In genomic region chr5:64136325-64136724, GRCm38 (mm10) we compare ENCODE assay signal across 11 mouse cellular contexts. TPM values are rescaled to one million over a fixed set of nuclear protein-coding genes. Genes with fewer than 3 reads are reported as not detected.
DNase-seq lines count a peak whose midpoint lies in the region; ATAC-seq and TF ChIP-seq lines count a peak whose summit lies in the region.
"Had no signal": no experiment of that assay in that cellular context is flagged by ENCODE, and none has a peak within 500 bp of the region (broad histone marks: within the 10 kb centered on the region; RNA-seq: fewer than 3 reads in every experiment).

No protein-coding gene starts in this region.

- no peak overlapping the region for H3K9ac ChIP-seq in kidney, postnatal 0 days (ENCODE audit: low read depth, low read length)
- no peak overlapping the region for H3K9ac ChIP-seq in midbrain, embryonic 11.5 days (ENCODE audit: low read length)
- H3K9ac ChIP-seq: embryonic facial prominence, embryonic 13.5 days; heart, embryonic 13.5 days had no signal

- H3K4me3 ChIP-seq in thymus, adult 2 months (ENCODE audit: control insufficient read depth, insufficient read depth, low read length): no peak overlapping the region
- H3K4me3 ChIP-seq in kidney, postnatal 0 days (replicated peaks; ENCODE audit: low read depth, low read length): no peak overlapping the region
- no peak overlapping the region for H3K4me3 ChIP-seq in midbrain, embryonic 11.5 days (ENCODE audit: low read depth, low read length)
- H3K4me3 ChIP-seq: embryonic facial prominence, embryonic 13.5 days; heart, embryonic 13.5 days; myocyte had no signal

- intact Hi-C loops in gastrocnemius, postnatal 14 days (cut with DNase I; ENCODE audit: low total_unique reads): loop anchor here (10.0 kb wide), 1 partner anchor 138 kb away; no protein-coding TSS in a partner anchor

- peak; percentile 17 for DNase-seq in gastrocnemius, adult 18-20 months (ENCODE audit: low spot score)
- DNase-seq in gastrocnemius, postnatal 14 days: no peak
- peak; percentile 21 for DNase-seq in thymus, adult 2 months
- DNase-seq in thymus, postnatal 36 days: no peak
- peak; percentile 46 for DNase-seq in kidney, postnatal 0 days (ENCODE audit: low spot score)
- peak; percentile 33 for DNase-seq in thymus, postnatal 25 days
- no peak for DNase-seq in midbrain, embryonic 11.5 days (ENCODE audit: low spot score, missing footprints)
- no peak for DNase-seq in c-Kit-positive CD71-positive TER-119-positive erythroid progenitor cells, embryonic 14.5 days (ENCODE audit: low spot score)

- H3K9me3 ChIP-seq in kidney, postnatal 0 days (replicated peaks; ENCODE audit: low read length): no peaks in the 10 kb centered on the region
- H3K9me3 ChIP-seq in midbrain, embryonic 11.5 days (ENCODE audit: control insufficient read depth, low read length): no peaks in the 10 kb centered on the region
- H3K9me3 ChIP-seq: embryonic facial prominence, embryonic 13.5 days; heart, embryonic 13.5 days had no signal

- no peak for ATAC-seq in kidney, postnatal 0 days (replicated peaks; ENCODE audit: low FRiP score, low read depth)
- ATAC-seq in midbrain, embryonic 11.5 days (ENCODE audit: low FRiP score): no peak

- H3K27me3 ChIP-seq in thymus, adult 2 months (ENCODE audit: control insufficient read depth, insufficient read depth, low read length): no peaks in the 10 kb centered on the region
- no peaks in the 10 kb centered on the region for H3K27me3 ChIP-seq in kidney, postnatal 0 days (ENCODE audit: insufficient read depth, low read length)
- no peaks in the 10 kb centered on the region for H3K27me3 ChIP-seq in midbrain, embryonic 11.5 days (ENCODE audit: control insufficient read depth, insufficient read depth, low read length)
- H3K27me3 ChIP-seq: embryonic facial prominence, embryonic 13.5 days; heart, embryonic 13.5 days had no signal

- H3K27ac ChIP-seq in thymus, adult 2 months (ENCODE audit: control insufficient read depth, insufficient read depth, low read length): no peak overlapping the region
- H3K27ac ChIP-seq in kidney, postnatal 0 days: no peak overlapping the region
- H3K27ac ChIP-seq in midbrain, embryonic 11.5 days (ENCODE audit: low read depth, low read length): no peak overlapping the region
- H3K27ac ChIP-seq: embryonic facial prominence, embryonic 13.5 days; heart, embryonic 13.5 days had no signal

- no peak for TF ChIP-seq CTCF in thymus, adult 2 months (IDR thresholded peaks at IDR 0.05; ENCODE audit: borderline replicate concordance, control insufficient read depth, extremely low read depth, insufficient read depth, low read length, poor library complexity)
- peak; percentile 73 for TF ChIP-seq CTCF in kidney, postnatal 0 days (IDR thresholded peaks at IDR 0.05; ENCODE audit: low read depth)

- no peaks in the 10 kb centered on the region for H3K4me1 ChIP-seq in thymus, adult 2 months (replicated peaks; ENCODE audit: control insufficient read depth, insufficient read depth, low read length)
- no peaks in the 10 kb centered on the region for H3K4me1 ChIP-seq in kidney, postnatal 0 days (replicated peaks; ENCODE audit: insufficient read depth, low read length)
- no peaks in the 10 kb centered on the region for H3K4me1 ChIP-seq in midbrain, embryonic 11.5 days (ENCODE audit: control insufficient read depth, insufficient read depth, low read length)
- H3K4me1 ChIP-seq: embryonic facial prominence, embryonic 13.5 days; heart, embryonic 13.5 days had no signal

- H3K4me2 ChIP-seq in kidney, postnatal 0 days (ENCODE audit: low read length): no peak overlapping the region
- no peak overlapping the region for H3K4me2 ChIP-seq in midbrain, embryonic 11.5 days
- H3K4me2 ChIP-seq: embryonic facial prominence, embryonic 13.5 days; heart, embryonic 13.5 days had no signal

- no peaks in the 10 kb centered on the region for H3K36me3 ChIP-seq in thymus, adult 2 months (ENCODE audit: control insufficient read depth, insufficient read depth, low read length)
- H3K36me3 ChIP-seq in kidney, postnatal 0 days (ENCODE audit: insufficient read depth, low read length): no peaks in the 10 kb centered on the region
- H3K36me3 ChIP-seq in midbrain, embryonic 11.5 days (ENCODE audit: control insufficient read depth, insufficient read depth, low read length): no peaks in the 10 kb centered on the region
- H3K36me3 ChIP-seq: embryonic facial prominence, embryonic 13.5 days; heart, embryonic 13.5 days had no signal

- no peak for TF ChIP-seq POLR2A in thymus, adult 2 months (IDR thresholded peaks at IDR 0.05; ENCODE audit: control insufficient read depth, extremely low read depth, insufficient read depth, low read length, poor library complexity)

- WGBS in thymus, adult 2 months: 80% methylated on average over 5 of the region's 5 CpGs
- WGBS in kidney, postnatal 0 days: 78% methylated on average over 5 of the region's 5 CpGs
- WGBS in midbrain, embryonic 11.5 days: 80% methylated on average over 5 of the region's 5 CpGs

RNA-seq across cellular contexts. Expression of gene Tbc1d1, which starts 19.8 kb away (rescaled TPM):
- total RNA-seq in gastrocnemius, adult 18-20 months (2021): 10 to 100 TPM; 57.2 to 73.9 TPM
- 10 to 100 TPM; 29.9 to 39.6 TPM for total RNA-seq in gastrocnemius, postnatal 14 days (2021)
- 17.0 and 18.4 TPM in 2 replicates for polyA plus RNA-seq in thymus, adult 2 months (2012; rRNA removed)
- polyA plus RNA-seq in kidney, postnatal 0 days (2015; fragmentation: Nextera tagmentation; extraction: Ambion mirVana): 26.2 and 29.8 TPM in 2 replicates
- polyA plus RNA-seq in midbrain, embryonic 11.5 days (2014; fragmentation: Nextera tagmentation; extraction: Ambion mirVana): 18.6 and 21.0 TPM in 2 replicates

RNA-seq across cellular contexts. Expression of gene Pgm2, which starts 43.6 kb away (rescaled TPM):
- total RNA-seq in gastrocnemius, adult 18-20 months (2021): 1 to 10 TPM; 1.5 to 2.3 TPM
- 1 to 10 TPM; 4.9 to 5.2 TPM for total RNA-seq in gastrocnemius, postnatal 14 days (2021)
- 9.4 and 10.5 TPM in 2 replicates for polyA plus RNA-seq in thymus, adult 2 months (2012; rRNA removed)
- polyA plus RNA-seq in kidney, postnatal 0 days (2015; fragmentation: Nextera tagmentation; extraction: Ambion mirVana): 36.0 and 39.7 TPM in 2 replicates
- 22.8 and 29.3 TPM in 2 replicates for polyA plus RNA-seq in midbrain, embryonic 11.5 days (2014; fragmentation: Nextera tagmentation; extraction: Ambion mirVana)

Comparison
In these comparisons a context has a peak if more than half of its experiments do, and no peak if none do; other contexts are left out.
1. DNase-seq: peak in gastrocnemius, adult 18-20 months (single experiment), thymus, adult 2 months (single experiment), kidney, postnatal 0 days (single experiment) and thymus, postnatal 25 days (single experiment); none in gastrocnemius, postnatal 14 days (single experiment), thymus, postnatal 36 days (0 of 2), midbrain, embryonic 11.5 days (single experiment) and c-Kit-positive CD71-positive TER-119-positive erythroid progenitor cells, embryonic 14.5 days (single experiment).